ENCODE assay signal across 15 mouse cellular contexts in genomic region chr2:29849841-29850480, GRCm38 (mm10). TPM values are rescaled to one million over a fixed set of nuclear protein-coding genes. Genes with fewer than 3 reads are reported as not detected.
DNase-seq lines count a peak whose midpoint lies in the region; ATAC-seq and TF ChIP-seq lines count a peak whose summit lies in the region.
"Had no signal": no experiment of that assay in that cellular context is flagged by ENCODE, and none has a peak within 500 bp of the region (broad histone marks: within the 10 kb centered on the region; RNA-seq: fewer than 3 reads in every experiment).

No protein-coding gene starts in this region.

- no peak overlapping the region for H3K4me2 ChIP-seq in neural tube, embryonic 15.5 days
- H3K4me2 ChIP-seq in neural tube, embryonic 12.5 days (replicated peaks), result 0 out of 2 replicates have a peak overlapping the region, but pooled peaks have one; percentile 2
- H3K4me2 ChIP-seq in kidney, embryonic 15.5 days, result no peak overlapping the region
- H3K4me2 ChIP-seq: embryonic facial prominence, embryonic 12.5 days had no signal

- H3K4me3 ChIP-seq in heart, adult 2 months, result no peak overlapping the region
- H3K4me3 ChIP-seq in neural tube, embryonic 15.5 days (replicated peaks), result no peak overlapping the region
- H3K4me3 ChIP-seq in neural tube, embryonic 12.5 days, result no peak overlapping the region
- H3K4me3 ChIP-seq in kidney, embryonic 15.5 days (replicated peaks), result no peak overlapping the region
- H3K4me3 ChIP-seq: embryonic facial prominence, embryonic 12.5 days had no signal

- H3K27me3 ChIP-seq in heart, adult 2 months (ENCODE audit: control insufficient read depth, insufficient read depth, low read length), result no peaks in the 10 kb centered on the region
- H3K27me3 ChIP-seq in neural tube, embryonic 15.5 days (replicated peaks), result no peaks in the 10 kb centered on the region
- H3K27me3 ChIP-seq in neural tube, embryonic 12.5 days (replicated peaks), result no peaks in the 10 kb centered on the region
- peaks cover 42% of the 10 kb centered on the region for H3K27me3 ChIP-seq in kidney, embryonic 15.5 days

- no peaks in the 10 kb centered on the region for H3K36me3 ChIP-seq in heart, adult 2 months (ENCODE audit: control insufficient read depth, insufficient read depth, low read length)
- H3K36me3 ChIP-seq in neural tube, embryonic 15.5 days, result no peaks in the 10 kb centered on the region
- H3K36me3 ChIP-seq in neural tube, embryonic 12.5 days, result no peaks in the 10 kb centered on the region
- H3K36me3 ChIP-seq in kidney, embryonic 15.5 days, result no peaks in the 10 kb centered on the region
- H3K36me3 ChIP-seq: embryonic facial prominence, embryonic 12.5 days had no signal

- no peaks in the 10 kb centered on the region for H3K4me1 ChIP-seq in heart, adult 2 months (ENCODE audit: control insufficient read depth, insufficient read depth, low read length)
- H3K4me1 ChIP-seq in neural tube, embryonic 15.5 days, result peaks cover 47% of the 10 kb centered on the region
- H3K4me1 ChIP-seq in neural tube, embryonic 12.5 days, result peaks cover 63% of the 10 kb centered on the region
- H3K4me1 ChIP-seq in kidney, embryonic 15.5 days, result peaks cover 15% of the 10 kb centered on the region

- TF ChIP-seq POLR2A in heart, adult 2 months (IDR thresholded peaks at IDR 0.05; ENCODE audit: insufficient read depth, low read depth, low read length), result no peak
- no peak for TF ChIP-seq POLR2A in brain, embryonic 14.5 days (IDR thresholded peaks at IDR 0.05; ENCODE audit: borderline replicate concordance, extremely low read depth, insufficient read depth, insufficient read length, poor library complexity, severe bottlenecking)

- H3K79me2 ChIP-seq in heart, adult 2 months (replicated peaks; ENCODE audit: control insufficient read depth, insufficient read depth, low read length), result no peaks in the 10 kb centered on the region

- intact Hi-C loops in heart, adult 2 months (cut with DNase I), result no loop called here

- DNase-seq in heart, adult 2 months, result no peak
- no peak for DNase-seq in heart, postnatal 4 days
- DNase-seq in neural tube, embryonic 10.5 days (ENCODE audit: extremely low spot score, low spot score), result peak; percentile 25
- DNase-seq in brain, embryonic 14.5 days (ENCODE audit: low read depth), result peak; percentile 17
- DNase-seq in cerebellum, postnatal 14 days, result no peak
- DNase-seq: cerebellum, adult 11-12 months; gastrocnemius, postnatal 36 days; kidney, adult 2 months; left cerebral cortex, postnatal 4 days; spleen, adult 18-20 months had no signal

- peak; percentile 8; the same call in 1 of the 2 replicates for TF ChIP-seq CTCF in heart, adult 2 months (IDR thresholded peaks at IDR 0.05)
- TF ChIP-seq CTCF in brain, embryonic 14.5 days (IDR thresholded peaks at IDR 0.05; ENCODE audit: borderline replicate concordance, extremely low read depth, insufficient read depth, insufficient read length), result no peak

- no peaks in the 10 kb centered on the region for H3K9me3 ChIP-seq in neural tube, embryonic 15.5 days (replicated peaks)
- H3K9me3 ChIP-seq in neural tube, embryonic 12.5 days, result no peaks in the 10 kb centered on the region
- H3K9me3 ChIP-seq in kidney, embryonic 15.5 days (replicated peaks), result no peaks in the 10 kb centered on the region
- H3K9me3 ChIP-seq: embryonic facial prominence, embryonic 12.5 days had no signal

- ATAC-seq in neural tube, embryonic 15.5 days (ENCODE audit: low FRiP score), result no peak
- no peak for ATAC-seq in neural tube, embryonic 12.5 days (ENCODE audit: low FRiP score, low read depth)
- no peak for ATAC-seq in kidney, embryonic 15.5 days (replicated peaks; ENCODE audit: low FRiP score)
- ATAC-seq: forebrain, embryonic 16.5 days had no signal

- TF ChIP-seq EP300 in heart, adult 2 months (IDR thresholded peaks at IDR 0.05; ENCODE audit: insufficient read depth, low read depth, low read length), result no peak

- WGBS in heart, adult 2 months, result 58% methylated on average over 5 of the region's 5 CpGs
- 23% methylated on average over 5 of the region's 5 CpGs for WGBS in neural tube, embryonic 15.5 days
- WGBS in neural tube, embryonic 12.5 days, result 21% methylated on average over 5 of the region's 5 CpGs
- 43% methylated on average over 5 of the region's 5 CpGs for WGBS in kidney, embryonic 15.5 days

- H3K27ac ChIP-seq in heart, adult 2 months, result no peak overlapping the region
- no peak overlapping the region for H3K27ac ChIP-seq in neural tube, embryonic 15.5 days (replicated peaks)
- peak overlapping the region; percentile 11 for H3K27ac ChIP-seq in neural tube, embryonic 12.5 days
- no peak overlapping the region for H3K27ac ChIP-seq in kidney, embryonic 15.5 days
- H3K27ac ChIP-seq: embryonic facial prominence, embryonic 12.5 days had no signal

- H3K9ac ChIP-seq in heart, adult 2 months (ENCODE audit: low read depth, low read length), result no peak overlapping the region
- H3K9ac ChIP-seq in neural tube, embryonic 15.5 days (replicated peaks), result no peak overlapping the region
- H3K9ac ChIP-seq in neural tube, embryonic 12.5 days, result 0 out of 2 replicates have a peak overlapping the region, but pooled peaks have one; percentile 2
- no peak overlapping the region for H3K9ac ChIP-seq in kidney, embryonic 15.5 days
- H3K9ac ChIP-seq: embryonic facial prominence, embryonic 12.5 days had no signal

RNA-seq across cellular contexts. Expression of gene Cercam, which starts 19.0 kb away (rescaled TPM):
- total RNA-seq in heart, adult 2 months (2021), result 1 to 10 TPM; 3.0 to 4.1 TPM
- 6.9 and 9.1 TPM in 2 replicates for polyA plus RNA-seq in heart, adult 2 months (2012; rRNA removed)
- 10 to 100 TPM; 13.4 to 13.9 TPM for total RNA-seq in heart, postnatal 4 days (2021)
- 25.8 and 27.4 TPM in 2 replicates for polyA plus RNA-seq in neural tube, embryonic 15.5 days (2015; fragmentation: Nextera tagmentation; extraction: Ambion mirVana)
- 24.8 and 39.2 TPM in 2 replicates for polyA plus RNA-seq in brain, embryonic 14.5 days (2012; rRNA removed)
- polyA plus RNA-seq in neural tube, embryonic 12.5 days (2016; fragmentation: Nextera tagmentation; extraction: Ambion mirVana), result 24.0 and 24.6 TPM in 2 replicates
- 19.4 and 21.5 TPM in 2 replicates for polyA plus RNA-seq in kidney, embryonic 15.5 days (2015; fragmentation: Nextera tagmentation; extraction: Ambion mirVana)

RNA-seq across cellular contexts. Expression of gene Urm1, which starts 30.1 kb away (rescaled TPM):
- 10 to 100 TPM; 31.7 to 34.4 TPM for total RNA-seq in heart, adult 2 months (2021)
- 30.5 and 38.3 TPM in 2 replicates for polyA plus RNA-seq in heart, adult 2 months (2012; rRNA removed)
- total RNA-seq in heart, postnatal 4 days (2021), result 10 to 100 TPM; 37.9 to 40.9 TPM
- 27.7 and 28.3 TPM in 2 replicates for polyA plus RNA-seq in neural tube, embryonic 15.5 days (2015; fragmentation: Nextera tagmentation; extraction: Ambion mirVana)
- polyA plus RNA-seq in brain, embryonic 14.5 days (2012; rRNA removed), result 51.5 and 67.1 TPM in 2 replicates
- polyA plus RNA-seq in neural tube, embryonic 12.5 days (2016; fragmentation: Nextera tagmentation; extraction: Ambion mirVana), result 17.2 and 19.2 TPM in 2 replicates
- 30.0 and 30.1 TPM in 2 replicates for polyA plus RNA-seq in kidney, embryonic 15.5 days (2015; fragmentation: Nextera tagmentation; extraction: Ambion mirVana)

RNA-seq across cellular contexts. Expression of gene Odf2, which starts 39.1 kb away (rescaled TPM):
- total RNA-seq in heart, adult 2 months (2021), result 10 to 100 TPM; 16.6 to 20.1 TPM
- 22.2 and 22.3 TPM in 2 replicates for polyA plus RNA-seq in heart, adult 2 months (2012; rRNA removed)
- 10 to 100 TPM; 44.8 to 52.4 TPM for total RNA-seq in heart, postnatal 4 days (2021)
- 62.4 and 66.8 TPM in 2 replicates for polyA plus RNA-seq in neural tube, embryonic 15.5 days (2015; fragmentation: Nextera tagmentation; extraction: Ambion mirVana)
- 72.4 and 100 TPM in 2 replicates for polyA plus RNA-seq in brain, embryonic 14.5 days (2012; rRNA removed)
- 84.0 and 98.5 TPM in 2 replicates for polyA plus RNA-seq in neural tube, embryonic 12.5 days (2016; fragmentation: Nextera tagmentation; extraction: Ambion mirVana)
- 72.9 and 81.5 TPM in 2 replicates for polyA plus RNA-seq in kidney, embryonic 15.5 days (2015; fragmentation: Nextera tagmentation; extraction: Ambion mirVana)

RNA-seq across cellular contexts. Expression of gene Slc27a4, which starts 47.5 kb away (rescaled TPM):
- total RNA-seq in heart, adult 2 months (2021), result 10 to 100 TPM; 16.6 to 18.0 TPM
- polyA plus RNA-seq in heart, adult 2 months (2012; rRNA removed), result 17.0 and 22.6 TPM in 2 replicates
- 10 to 100 TPM; 22.3 to 23.4 TPM for total RNA-seq in heart, postnatal 4 days (2021)
- 43.0 and 48.9 TPM in 2 replicates for polyA plus RNA-seq in neural tube, embryonic 15.5 days (2015; fragmentation: Nextera tagmentation; extraction: Ambion mirVana)
- polyA plus RNA-seq in brain, embryonic 14.5 days (2012; rRNA removed), result 67.6 and 78.8 TPM in 2 replicates
- polyA plus RNA-seq in neural tube, embryonic 12.5 days (2016; fragmentation: Nextera tagmentation; extraction: Ambion mirVana), result 32.7 and 34.7 TPM in 2 replicates
- polyA plus RNA-seq in kidney, embryonic 15.5 days (2015; fragmentation: Nextera tagmentation; extraction: Ambion mirVana), result 15.6 and 16.4 TPM in 2 replicates

Comparison
In these comparisons a context has a peak if more than half of its experiments do, and no peak if none do; other contexts are left out.
1. DNase-seq: peak in neural tube, embryonic 10.5 days (single experiment) and brain, embryonic 14.5 days (single experiment); none in heart, adult 2 months (0 of 2), heart, postnatal 4 days (single experiment) and cerebellum, postnatal 14 days (0 of 2).